Mouse (Mus musculus) naive thymus-derived CD4-positive, alpha-beta T cell, adult 5 months (primary cell): ENCODE results near the gene Stard8. TPM values are rescaled to one million over a fixed set of nuclear protein-coding genes. Genes with fewer than 3 reads are reported as not detected.

Source experiments
- polyA plus RNA-seq: library from polyadenylated mRNA; unstranded; fragments of 100-300 nt; shearing (Covaris generic); gene quantifications from one replicate; pipeline ENCODE4 v1.2.1, GENCODE M21; 2017

Gene Stard8
- polyA plus RNA-seq = 0.30 TPM

DNA sequence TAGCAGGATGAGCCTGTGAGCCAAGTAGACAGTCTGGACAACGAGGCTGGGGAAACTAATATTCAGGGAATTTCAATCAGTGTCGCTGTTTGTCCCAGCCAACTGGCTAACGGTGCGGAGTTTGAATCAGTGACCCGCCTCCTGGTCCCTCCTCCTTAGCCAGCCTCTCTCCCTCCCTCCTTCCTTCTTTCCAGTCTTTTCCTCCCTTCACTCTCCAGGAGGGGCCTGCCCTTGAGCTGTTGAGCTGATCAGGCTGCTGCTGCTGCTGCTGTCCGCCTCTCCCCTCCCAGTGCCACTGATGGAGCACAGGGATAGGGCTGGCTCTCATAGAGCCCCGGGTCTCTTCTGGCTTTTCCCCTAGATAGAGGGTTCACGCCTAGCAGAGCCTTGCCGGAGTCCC is at the start of gene Stard8:
Gene Stard8 (plus strand): TSS at position 203 of the 400 bp plus-strand sequence.

Other genes starting within 250 kb of the Stard8 start
- gene Ophn1, start 112.2 kb upstream of the Stard8 start, polyA plus RNA-seq = not detected
- 34.1 TPM for gene Yipf6, start 66.9 kb upstream of the Stard8 start, polyA plus RNA-seq
- 4.9 TPM for gene Efnb1, start 132.9 kb downstream of the Stard8 start, polyA plus RNA-seq